Mouse (Mus musculus): Measurements from ENCODE around the gene Prkar2a.

DNA sequence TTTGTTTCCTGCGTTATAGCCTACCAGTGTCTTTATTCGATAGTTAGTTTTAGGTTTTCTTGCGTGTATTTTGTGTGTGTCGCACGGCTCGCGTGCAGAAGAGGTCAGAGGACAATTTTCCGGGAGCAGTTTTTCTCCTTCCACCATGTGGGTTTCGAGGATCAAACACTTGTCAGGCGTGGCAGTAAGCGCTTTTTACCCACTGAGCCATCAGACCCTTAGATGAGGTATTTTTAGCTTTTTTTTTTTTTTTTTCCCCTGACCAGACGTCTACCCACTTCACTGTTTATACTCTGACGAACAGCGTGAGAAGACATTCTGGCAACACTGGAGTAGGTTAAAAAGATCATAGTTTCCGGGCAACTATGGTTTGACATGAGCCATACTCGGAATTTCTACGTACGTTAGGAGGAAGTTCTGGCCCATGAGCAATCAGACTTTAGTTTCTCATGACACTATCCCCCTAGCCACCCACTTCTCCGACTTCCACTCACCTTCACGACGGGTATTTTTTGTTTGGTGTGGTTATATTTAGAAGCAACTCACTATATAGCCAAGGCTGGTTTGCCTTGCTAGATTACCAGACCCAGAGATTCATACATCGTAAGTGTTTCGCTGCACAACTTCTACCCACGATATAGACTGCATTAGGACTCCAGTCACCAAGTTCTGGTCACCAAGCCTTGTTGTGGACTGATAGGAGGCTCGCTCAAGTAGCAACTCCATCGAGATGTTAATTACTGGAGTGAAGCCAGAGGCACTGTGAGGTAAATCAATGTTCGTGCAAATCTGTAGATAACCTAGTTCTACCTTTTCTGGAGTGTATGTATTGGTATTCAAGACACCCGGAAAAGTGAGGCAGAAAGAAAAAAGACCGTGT, 39.3 kb upstream of the Prkar2a start:
- TF ChIP-seq MAFK (IDR thresholded peaks at IDR 0.05; ENCODE audit: insufficient read depth, low read depth, low read length): no peak
- no peak for TF ChIP-seq HCFC1 (IDR thresholded peaks at IDR 0.05; ENCODE audit: borderline replicate concordance, insufficient read depth, low read length)
- no peak for TF ChIP-seq ZC3H11A (IDR thresholded peaks at IDR 0.05; ENCODE audit: borderline replicate concordance, low read depth, low read length)
- TF ChIP-seq CHD2 (IDR thresholded peaks at IDR 0.05; ENCODE audit: low read depth, low read length): no peak

Data from ES-E14 (cell line).